9 mouse cellular contexts compared by ENCODE assay signal in genomic region chr3:21939738-21940137, GRCm38 (mm10).
"Had no signal": no experiment of that assay in that cellular context is flagged by ENCODE, and none has a peak within 500 bp of the region (broad histone marks: within the 10 kb centered on the region; RNA-seq: fewer than 3 reads in every experiment).

No protein-coding gene starts in this region.

- ATAC-seq: midbrain, embryonic 16.5 days had no signal

- H3K4me3 ChIP-seq: limb, embryonic 12.5 days; midbrain, embryonic 12.5 days had no signal

- H3K9ac ChIP-seq: limb, embryonic 12.5 days; liver, embryonic 14.5 days; midbrain, embryonic 12.5 days had no signal

- DNase-seq: kidney, postnatal 14 days; liver; lung, adult 18-20 months; right cerebral cortex, postnatal 25 days; thymus, postnatal 36 days had no signal

- H3K36me3 ChIP-seq: limb, embryonic 12.5 days; midbrain, embryonic 12.5 days had no signal

- H3K9me3 ChIP-seq: limb, embryonic 12.5 days; midbrain, embryonic 12.5 days had no signal

- H3K27ac ChIP-seq: limb, embryonic 12.5 days; liver, embryonic 14.5 days; midbrain, embryonic 12.5 days had no signal

- H3K4me2 ChIP-seq: limb, embryonic 12.5 days; midbrain, embryonic 12.5 days had no signal

- H3K27me3 ChIP-seq: limb, embryonic 12.5 days; midbrain, embryonic 12.5 days had no signal
